Mouse (Mus musculus) layer of hippocampus, adult 18-20 months (tissue): Measurements from ENCODE around the gene Habp2. TPM values are rescaled to one million over a fixed set of nuclear protein-coding genes. Genes with fewer than 3 reads are reported as not detected.

ENCODE experiments used
- DNase-seq, 2 experiments: peaks; one replicate each; pipeline ENCODE4 v3.0.0; 2022; ENCODE audit warnings: low spot score in 2 of 2
- long read RNA-seq: library from polyadenylated mRNA; stranded (forward); transcript quantifications from one replicate; pipeline ENCODE4 v2.0.0, GENCODE M21; 2021
- total RNA-seq, 2 experiments: library from RNA; stranded (reverse); gene quantifications; 2 replicates each; pipeline ENCODE4 v1.2.3; 2021

Gene Habp2
- not detected for total RNA-seq
- long read RNA-seq = 0 reads

GRCm38 (mm10) chr19:56286866-56287265 is at the start of gene Habp2:
Gene Habp2 (plus strand): TSS chr19:56287137.
- DNase-seq = no peak

- DNase-seq = no peak
These were observed 48.4 kb upstream of the Habp2 start for GRCm38 (mm10) chr19:56238501-56238900.

- no peak for DNase-seq
These were observed 41.7 kb upstream of the Habp2 start for GRCm38 (mm10) chr19:56245201-56245600.

- DNase-seq = no peak
These were observed 34.1 kb upstream of the Habp2 start for GRCm38 (mm10) chr19:56252815-56253214.

- no peak for DNase-seq
These were observed 33.7 kb upstream of the Habp2 start for GRCm38 (mm10) chr19:56253271-56253670.

GRCm38 (mm10) chr19:56254751-56255150 is 32.2 kb upstream of the Habp2 start:
- no peak for DNase-seq

- peak in 1 of 2 experiments; percentile 52 for DNase-seq
These were observed 31.4 kb upstream of the Habp2 start for GRCm38 (mm10) chr19:56255506-56255905.

- DNase-seq = no peak
These were observed 30.7 kb upstream of the Habp2 start for GRCm38 (mm10) chr19:56256235-56256634.

- DNase-seq = no peak
These were observed 30.2 kb upstream of the Habp2 start for GRCm38 (mm10) chr19:56256741-56257140.

- peak in 1 of 2 experiments; percentile 4 for DNase-seq
These were observed 23.2 kb upstream of the Habp2 start for GRCm38 (mm10) chr19:56263696-56264095.

- DNase-seq = no peak
These were observed 22.8 kb upstream of the Habp2 start for GRCm38 (mm10) chr19:56264175-56264574.

GRCm38 (mm10) chr19:56265149-56265548 is 21.8 kb upstream of the Habp2 start:
- DNase-seq = no peak

GRCm38 (mm10) chr19:56272081-56272480 is 14.9 kb upstream of the Habp2 start:
- no peak for DNase-seq

GRCm38 (mm10) chr19:56277140-56277804 is 9.7 kb upstream of the Habp2 start:
- DNase-seq = no peak

GRCm38 (mm10) chr19:56277951-56278350 is 9.0 kb upstream of the Habp2 start:
- no peak for DNase-seq

GRCm38 (mm10) chr19:56278366-56278765 is 8.6 kb upstream of the Habp2 start:
- DNase-seq = no peak

GRCm38 (mm10) chr19:56285222-56285621 is 1.7 kb upstream of the Habp2 start:
- DNase-seq = no peak

- no peak for DNase-seq
These were observed 837 bp downstream of the Habp2 start for GRCm38 (mm10) chr19:56287580-56288367.

GRCm38 (mm10) chr19:56288436-56288835 is 1.5 kb downstream of the Habp2 start:
- DNase-seq = no peak

GRCm38 (mm10) chr19:56289642-56290041 is 2.7 kb downstream of the Habp2 start:
- no peak for DNase-seq

GRCm38 (mm10) chr19:56291898-56292297 is 5.0 kb downstream of the Habp2 start:
- DNase-seq = peak in 1 of 2 experiments; percentile 11

GRCm38 (mm10) chr19:56292335-56292734 is 5.4 kb downstream of the Habp2 start:
- DNase-seq = no peak
